Mouse (Mus musculus) bone marrow macrophage, adult 2 months (primary cell): ENCODE data around the gene L3mbtl2.

Experiments used
- CTCF ChIP-seq: IDR thresholded peaks from 2 replicates; pipeline ENCODE4 v1.5.1; 2012; ENCODE audit warnings: low read depth, mild to moderate bottlenecking, low read length, moderate library complexity
- POLR2A ChIP-seq: IDR thresholded peaks from 2 replicates; pipeline ENCODE4 v1.6.1; 2012; ENCODE audit warnings: mild to moderate bottlenecking, low read depth, low read length, borderline replicate concordance

GRCm38 (mm10) chr15:81680301-81680805 is 16.7 kb downstream of the L3mbtl2 start:
- TF ChIP-seq CTCF (no peak), POLR2A (no peak)
